Mouse (Mus musculus) CD4-positive, CD25-positive, alpha-beta regulatory T cell, adult 4 months (primary cell): Measurements from ENCODE around the gene Arap2. TPM values are rescaled to one million over a fixed set of nuclear protein-coding genes. Genes with fewer than 3 reads are reported as not detected.

ENCODE experiments used
- ATAC-seq: one replicate; pipeline ENCODE4 v1.8.0; 2017
- polyA plus RNA-seq, 2 experiments: library from polyadenylated mRNA; unstranded; fragments of 100-300 nt; shearing (Covaris generic); gene quantifications; one replicate each; pipeline ENCODE4 v1.2.1; 2017

Arap2 gene
- polyA plus RNA-seq, 2 experiments from 2014 or later, result 28.6 to 32.8 TPM

DNA sequence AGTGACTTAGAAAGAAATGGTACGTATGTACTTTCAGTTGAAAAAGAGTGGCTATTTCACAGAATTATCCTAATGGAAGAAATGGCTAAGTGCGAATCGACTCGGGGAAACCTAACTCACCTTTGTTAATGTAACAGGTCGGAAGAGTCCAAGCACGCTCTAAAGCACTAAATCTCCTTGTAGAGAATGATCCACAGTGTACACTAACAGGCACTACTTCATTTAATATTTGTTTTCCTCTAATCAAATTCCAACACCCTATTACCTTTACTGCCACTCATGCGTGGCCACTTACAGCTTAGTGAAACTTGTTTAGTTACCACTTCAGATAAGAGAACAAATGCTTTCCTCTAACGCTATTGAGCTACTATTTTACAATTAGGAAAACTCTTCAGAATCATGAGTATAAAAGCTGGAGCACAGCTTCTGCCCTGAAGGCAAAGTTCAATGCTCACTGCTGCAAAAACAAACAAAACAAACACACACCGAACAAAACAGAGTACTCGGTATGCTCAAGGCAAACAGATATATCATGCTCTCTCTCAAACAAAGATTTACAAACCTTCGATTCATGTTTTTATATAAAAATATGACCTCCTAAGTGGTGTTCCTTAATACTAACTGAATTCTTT lies 143.0 kb downstream of the Arap2 start:
- ATAC-seq, result no peak

DNA sequence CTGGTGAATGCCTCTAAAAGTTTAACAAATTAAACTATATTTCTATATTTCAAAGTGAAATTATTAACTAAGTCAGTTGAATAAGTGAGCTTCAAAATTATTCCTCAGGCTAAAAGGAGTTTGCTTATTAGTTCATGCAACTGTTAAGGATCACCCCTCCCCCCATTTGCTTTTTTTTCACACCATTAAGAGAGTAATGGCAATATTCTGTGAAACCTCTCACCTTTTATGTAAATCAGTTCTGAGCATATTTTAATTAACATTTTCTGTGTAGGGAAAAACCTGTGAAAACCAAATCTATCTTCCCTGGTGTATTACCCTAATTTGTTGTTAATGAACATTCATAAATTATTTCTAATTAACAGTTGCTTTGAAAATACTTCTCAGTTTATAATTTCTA lies 147.7 kb downstream of the Arap2 start:
- no peak for ATAC-seq

DNA sequence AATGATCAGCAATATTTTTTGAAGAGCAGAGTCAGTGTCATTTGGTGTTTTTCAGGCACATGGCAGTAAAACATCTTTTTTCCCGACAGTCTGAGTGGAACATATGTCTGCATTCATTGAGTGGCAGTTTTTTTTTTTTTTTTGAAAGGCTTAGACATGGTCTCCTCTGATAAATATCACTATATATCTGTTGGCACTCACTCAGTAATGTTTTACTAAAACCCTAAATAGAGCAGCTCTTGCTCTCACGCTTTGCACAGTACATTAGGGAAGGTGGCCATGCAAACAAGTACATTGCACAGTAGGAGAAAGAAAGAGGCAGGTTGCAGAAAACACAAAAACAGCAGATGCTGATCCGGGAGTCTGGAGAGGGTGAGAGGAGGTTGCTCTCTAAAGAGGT lies 154.0 kb downstream of the Arap2 start:
- ATAC-seq, result no peak

DNA sequence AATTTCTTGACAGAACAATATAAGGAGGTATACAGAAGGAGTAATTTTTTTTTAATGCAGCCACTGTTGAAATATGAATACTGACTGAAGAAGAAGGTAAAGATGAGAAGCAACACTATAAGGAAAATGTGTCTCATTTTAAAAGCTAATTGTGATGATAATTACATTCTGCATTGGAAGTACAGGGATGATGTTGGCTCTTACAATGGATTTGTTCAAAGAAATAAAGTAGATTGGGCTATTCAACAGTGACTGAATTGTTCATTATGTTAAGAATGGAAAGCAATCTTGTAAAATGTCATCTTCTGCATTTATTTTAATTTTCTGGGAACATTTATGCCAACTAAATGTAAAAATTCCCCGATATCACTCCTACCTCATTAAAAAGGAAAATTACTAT lies 178.6 kb downstream of the Arap2 start:
- ATAC-seq, result no peak

DNA sequence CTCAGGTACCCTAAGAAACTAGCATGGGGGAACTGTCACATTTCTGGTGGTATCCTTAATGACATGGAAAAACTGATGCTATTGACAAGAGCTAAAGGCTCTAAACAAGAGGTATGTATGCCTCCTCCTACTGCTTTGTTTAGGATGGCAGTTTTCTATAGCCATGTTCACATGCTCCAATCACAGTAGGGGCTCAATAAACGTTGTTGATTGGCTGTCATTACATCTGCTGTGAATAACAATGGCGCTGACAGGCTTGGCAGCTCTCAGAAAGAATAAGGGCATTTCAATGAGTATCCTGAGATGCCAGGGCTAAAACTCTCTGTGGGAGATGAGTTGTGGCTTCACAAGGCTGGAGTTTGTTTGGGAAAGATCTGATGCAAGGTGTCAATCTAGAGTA lies 183.3 kb downstream of the Arap2 start:
- no peak for ATAC-seq

DNA sequence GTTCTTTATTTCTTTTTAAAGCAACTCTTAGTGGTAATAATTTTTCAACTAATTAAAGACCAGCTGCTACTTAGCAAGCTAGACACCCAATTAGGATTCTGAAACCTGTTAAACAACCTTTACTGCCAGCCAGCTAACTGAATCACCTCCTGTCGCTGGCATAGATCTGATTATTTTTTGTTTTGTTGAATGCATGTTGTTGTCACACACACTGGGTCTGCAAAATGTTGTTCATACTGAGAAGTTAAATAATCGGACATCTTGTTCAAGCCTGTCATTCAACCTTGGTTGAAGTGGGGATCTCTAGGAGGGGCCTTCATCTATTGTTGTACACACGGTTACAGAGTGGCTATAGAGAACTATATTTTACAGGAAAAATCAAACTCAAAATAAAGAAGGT lies 184.3 kb downstream of the Arap2 start:
- ATAC-seq, result no peak

DNA sequence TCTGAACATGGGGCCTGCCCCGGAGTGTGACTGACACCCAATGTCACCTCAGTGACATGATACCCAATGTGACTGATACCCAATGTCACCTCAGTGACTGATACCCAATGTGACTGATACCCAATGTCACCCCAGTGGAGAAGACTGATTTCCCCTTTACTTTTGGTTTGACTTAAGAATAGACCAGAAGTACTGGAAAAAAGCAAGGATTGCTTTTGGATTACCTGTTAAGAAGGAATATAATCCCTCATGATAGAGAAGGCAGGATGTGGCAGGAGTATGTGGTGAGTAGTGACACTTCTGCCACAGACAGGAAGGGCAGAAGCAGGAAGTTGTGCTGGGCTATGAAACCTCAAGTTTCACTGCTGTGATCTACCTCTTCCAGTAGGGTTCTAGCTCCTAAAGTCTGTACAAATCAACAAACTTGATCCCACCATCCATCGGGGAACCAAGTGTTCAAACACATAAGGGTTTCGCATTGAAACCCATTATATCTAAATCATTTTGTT lies 191.6 kb downstream of the Arap2 start:
- ATAC-seq, result peak; percentile 92

Other genes with a start within 250 kb of the Arap2 start
- not detected for gene Dthd1, start 47.7 kb upstream of the Arap2 start, polyA plus RNA-seq